Mouse (Mus musculus): ENCODE measurements around the gene Nav3.

DNA sequence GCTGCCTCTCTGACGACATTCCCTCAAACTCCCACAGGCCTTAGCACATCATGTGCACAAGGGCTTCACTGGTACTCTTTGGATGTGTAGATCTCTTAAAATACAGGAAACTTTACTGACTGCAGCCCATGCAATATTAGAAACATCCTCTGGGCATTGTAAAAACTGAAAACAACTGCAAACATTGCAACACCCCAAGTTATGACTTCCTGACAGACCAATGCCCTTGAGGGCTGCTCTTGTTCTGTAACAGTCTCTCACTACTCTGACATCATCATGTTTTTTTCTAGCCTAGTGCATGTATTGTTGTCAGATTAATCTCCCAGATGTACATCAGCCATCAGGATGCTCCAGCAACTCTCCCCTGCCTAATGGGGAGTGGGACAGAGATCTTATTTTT lies 296.5 kb downstream of the Nav3 start:
- TF ChIP-seq CTCF (IDR thresholded peaks at IDR 0.05; ENCODE audit: extremely low read depth, insufficient read depth, low read length), result no peak
- TF ChIP-seq POLR2A (IDR thresholded peaks at IDR 0.05; ENCODE audit: extremely low read depth, insufficient read depth, low read length), result no peak
